Mouse (Mus musculus): ENCODE results near the gene Ces1a. TPM values are rescaled to one million over a fixed set of nuclear protein-coding genes. Genes with fewer than 3 reads are reported as not detected.
A peak's percentile ranks its signal among the peaks of the same experiment; 100 is the strongest.

The Ces1a gene
- not detected for total RNA-seq (2021)
- long read RNA-seq, result 0 reads

DNA sequence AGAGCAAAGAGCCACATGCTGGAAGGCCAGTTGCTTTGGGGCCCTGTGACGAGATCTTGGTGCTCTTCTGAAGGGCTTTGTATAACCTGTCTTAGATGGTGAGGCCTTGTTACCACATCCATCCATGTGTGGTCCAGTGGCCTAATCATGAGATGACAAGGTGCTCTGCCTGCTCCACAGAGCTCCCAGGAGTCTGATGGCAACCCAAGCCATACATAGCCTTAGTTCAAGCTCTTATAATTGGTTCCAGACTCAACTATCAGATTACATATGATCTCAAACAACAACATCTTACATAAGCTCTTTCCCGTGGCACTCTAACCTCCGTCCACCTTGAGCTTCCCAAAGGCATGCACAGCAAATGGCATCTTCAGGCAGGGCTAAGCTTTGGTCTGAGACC is at the start of gene Ces1a:
Gene Ces1a (minus strand): TSS at position 101 of the 400 bp plus-strand sequence.
- DNase-seq (ENCODE audit: low spot score in 2 of 2), result no peak

DNA sequence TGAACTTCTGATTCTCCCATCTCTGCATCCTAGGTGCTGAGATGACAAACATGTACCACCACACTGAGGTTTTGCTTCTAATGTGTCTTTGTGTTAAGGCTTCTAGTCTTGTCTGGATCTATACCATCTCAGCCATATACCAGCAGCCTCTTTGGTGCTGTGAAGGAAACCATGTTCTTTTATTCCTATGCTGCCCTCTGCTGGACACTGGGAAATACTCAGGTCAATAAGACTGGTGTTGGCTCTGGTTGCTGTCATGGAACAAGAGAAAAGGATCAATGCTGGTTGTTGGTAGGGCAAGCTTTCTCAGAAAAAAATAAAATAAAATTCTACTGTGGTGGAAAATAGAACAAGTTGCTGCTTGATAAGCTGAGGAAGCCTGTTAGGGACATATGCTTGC is 47.4 kb upstream of the Ces1a start:
- DNase-seq (ENCODE audit: low spot score in 2 of 2), result peak; percentile 3 to 67

DNA sequence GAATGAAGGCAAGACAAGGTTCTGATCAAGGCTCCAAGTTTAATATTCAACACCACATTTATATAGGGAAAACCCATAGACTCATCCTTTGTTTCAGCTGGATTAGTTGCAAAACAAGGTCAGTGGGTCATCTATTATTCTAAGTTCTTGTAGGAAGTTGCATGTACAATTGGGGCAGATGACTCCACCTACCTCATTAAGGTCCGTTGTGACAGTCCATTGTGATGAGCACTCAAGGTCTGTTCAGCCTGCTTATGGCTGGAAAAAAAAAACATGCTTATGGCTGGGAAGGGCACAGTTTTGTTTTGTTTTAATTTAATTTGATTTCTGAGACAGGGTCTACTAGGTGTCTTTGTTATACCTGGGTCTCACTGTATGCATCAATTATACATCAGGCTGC is 43.3 kb upstream of the Ces1a start:
- DNase-seq (ENCODE audit: low spot score in 2 of 2), result no peak

DNA sequence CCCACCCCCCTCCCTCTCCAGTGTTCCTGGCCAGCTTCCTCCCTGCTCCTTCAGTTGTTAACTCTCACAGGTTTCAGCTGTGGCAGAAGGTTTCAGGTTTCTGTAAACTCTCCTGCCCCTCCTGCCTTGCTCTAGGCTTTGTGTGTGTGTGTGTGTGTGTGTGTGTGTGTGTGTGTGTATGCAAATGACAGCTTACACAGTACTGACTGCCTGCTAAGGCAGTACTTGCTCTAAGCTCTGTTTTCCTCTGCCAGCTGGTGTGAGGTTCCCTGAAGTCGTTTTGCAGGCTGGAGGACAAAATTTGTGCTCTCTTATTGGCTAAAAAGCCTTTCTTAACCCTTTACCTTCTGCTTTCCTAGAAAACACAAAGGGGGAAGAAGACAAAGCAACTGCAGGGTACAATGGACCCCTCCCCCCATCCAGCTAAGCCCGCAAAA is 40.7 kb upstream of the Ces1a start:
- DNase-seq (ENCODE audit: low spot score in 2 of 2), result no peak

DNA sequence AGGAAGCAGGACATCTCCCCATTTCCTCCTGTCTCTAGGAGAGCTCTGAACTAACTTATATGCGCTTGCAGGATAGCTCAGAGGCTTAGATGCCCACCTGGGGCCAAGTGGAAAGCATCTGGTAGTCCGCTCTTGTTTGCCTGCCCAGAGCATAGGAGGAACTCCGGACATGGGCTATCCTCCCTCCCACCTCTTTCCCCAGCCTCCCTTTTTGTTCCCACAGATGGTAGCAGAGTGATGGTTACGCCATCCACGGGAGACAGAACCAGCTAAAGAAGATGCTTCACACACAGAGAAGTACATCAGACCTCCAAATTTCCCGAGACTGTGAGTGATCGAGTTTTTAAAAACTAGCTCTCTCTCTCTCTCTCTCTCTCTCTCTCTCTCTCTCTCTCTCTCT is 40.2 kb upstream of the Ces1a start:
- no peak for DNase-seq (ENCODE audit: low spot score in 2 of 2)

GRCm38 (mm10) chr8:93079887-93080286 is 31.9 kb upstream of the Ces1a start, which contains the start of gene Ces1b:
Gene Ces1b, minus strand, starts transcription at chr8:93080017.
- no peak for DNase-seq (ENCODE audit: low spot score in 2 of 2)

- peak in 1 of 2 experiments; percentile 3 for DNase-seq (ENCODE audit: low spot score in 2 of 2)
Measured at GRCm38 (mm10) chr8:93075251-93075650, 27.3 kb upstream of the Ces1a start.

- no peak for DNase-seq (ENCODE audit: low spot score in 2 of 2)
Measured at GRCm38 (mm10) chr8:93063416-93064117, 15.6 kb upstream of the Ces1a start.

DNA sequence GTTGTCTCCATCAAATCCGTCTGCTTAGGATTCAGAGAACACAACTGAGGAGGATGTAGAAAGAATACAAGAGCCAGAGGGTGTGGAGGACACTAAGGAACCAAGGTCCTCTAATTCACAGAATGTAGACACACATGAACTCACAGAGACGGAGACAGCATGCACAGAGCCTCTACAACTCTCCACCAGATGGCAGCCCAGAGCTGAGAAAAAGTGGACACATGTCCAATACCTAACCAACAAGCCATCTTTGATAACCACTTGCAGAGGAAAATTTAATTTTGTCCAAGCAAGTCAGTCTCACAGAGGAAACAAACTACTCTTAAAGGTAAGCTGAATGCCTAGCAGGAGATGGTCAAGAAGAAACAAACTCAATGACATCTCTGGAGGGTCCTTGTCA is 11.2 kb upstream of the Ces1a start:
- DNase-seq (ENCODE audit: low spot score in 2 of 2), result peak in 1 of 2 experiments; percentile 74

DNA sequence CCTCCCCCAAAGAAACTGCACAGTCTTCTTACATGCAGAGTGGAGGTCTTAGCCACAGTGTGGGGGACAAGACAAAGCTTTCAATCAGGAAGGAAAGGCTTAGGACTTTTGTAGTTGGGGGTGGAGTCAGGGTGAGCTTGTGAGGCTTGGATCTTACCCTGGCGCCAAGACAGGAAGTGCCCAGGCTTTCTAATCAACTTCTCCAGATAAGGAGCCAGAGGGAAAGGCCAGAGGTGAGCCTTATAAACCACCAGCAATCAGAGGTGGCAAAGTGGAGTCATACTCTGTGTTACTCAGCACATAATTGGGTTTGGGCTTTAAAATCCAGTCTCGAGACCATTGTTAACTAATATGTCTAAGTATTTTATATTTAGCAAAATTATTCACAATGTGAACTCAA is 7.2 kb upstream of the Ces1a start:
- DNase-seq (ENCODE audit: low spot score in 2 of 2), result no peak

DNA sequence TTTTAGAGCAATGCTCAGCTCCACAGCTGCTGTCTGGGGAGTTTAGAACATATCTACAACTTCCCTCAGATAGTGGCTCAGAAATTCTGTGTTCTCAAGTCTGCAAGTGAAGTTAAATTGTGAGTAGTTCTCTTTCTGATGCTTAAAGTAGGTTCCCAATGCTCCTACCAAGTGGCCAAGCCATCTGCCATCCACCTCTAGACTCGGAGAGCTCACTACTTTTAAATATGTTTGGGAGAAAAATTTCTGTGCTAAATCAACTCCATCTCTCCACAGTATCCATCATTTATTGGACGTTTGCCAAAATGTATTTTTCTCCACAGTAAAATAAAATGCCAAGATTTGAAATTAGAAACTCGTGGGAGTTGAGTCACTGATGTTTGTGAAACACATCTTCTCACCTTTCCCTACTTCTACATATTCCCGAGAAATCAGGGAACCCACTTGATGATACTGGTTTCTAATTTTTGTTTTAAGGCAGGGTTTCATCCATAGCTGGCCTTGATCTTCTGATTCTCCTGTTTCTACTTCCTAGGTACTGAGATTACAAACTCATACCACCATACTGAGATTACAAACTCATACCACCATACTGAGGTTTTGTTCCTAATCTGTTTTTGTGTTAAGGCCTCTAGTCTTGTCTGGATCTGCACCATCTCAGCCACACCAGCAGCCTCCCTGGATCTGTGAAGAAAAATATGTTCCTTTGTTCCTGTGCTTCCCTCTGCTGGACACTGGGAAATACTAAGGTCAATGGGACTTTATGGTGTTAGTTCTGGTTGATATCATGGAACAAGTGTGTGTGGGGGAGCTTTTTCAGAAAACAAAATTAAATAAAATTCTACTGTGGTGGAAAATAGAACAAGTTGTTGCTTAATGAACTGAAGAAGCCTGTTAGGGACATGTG is 771 bp upstream of the Ces1a start:
- no peak for DNase-seq (ENCODE audit: low spot score in 2 of 2)

DNA sequence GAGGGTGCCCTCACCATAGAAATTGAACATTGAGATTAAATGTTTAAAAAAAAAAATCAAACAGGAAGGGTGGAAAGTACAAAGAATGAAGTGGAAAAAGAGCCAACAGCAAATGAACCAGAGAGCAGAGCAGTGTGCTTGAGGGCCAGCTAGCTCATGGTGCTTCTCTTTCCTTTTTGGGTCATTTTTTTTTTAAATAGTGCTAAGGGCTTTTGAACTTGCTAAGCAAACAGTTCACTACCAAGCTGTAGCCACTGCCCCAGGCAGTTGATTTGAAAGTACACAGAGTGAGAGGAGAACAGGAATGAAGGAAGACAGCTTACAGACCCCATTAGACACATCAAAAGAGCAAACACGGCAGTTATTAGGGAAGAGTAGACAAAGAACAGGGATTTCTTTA is 4.9 kb downstream of the Ces1a start:
- no peak for DNase-seq (ENCODE audit: low spot score in 2 of 2)

DNA sequence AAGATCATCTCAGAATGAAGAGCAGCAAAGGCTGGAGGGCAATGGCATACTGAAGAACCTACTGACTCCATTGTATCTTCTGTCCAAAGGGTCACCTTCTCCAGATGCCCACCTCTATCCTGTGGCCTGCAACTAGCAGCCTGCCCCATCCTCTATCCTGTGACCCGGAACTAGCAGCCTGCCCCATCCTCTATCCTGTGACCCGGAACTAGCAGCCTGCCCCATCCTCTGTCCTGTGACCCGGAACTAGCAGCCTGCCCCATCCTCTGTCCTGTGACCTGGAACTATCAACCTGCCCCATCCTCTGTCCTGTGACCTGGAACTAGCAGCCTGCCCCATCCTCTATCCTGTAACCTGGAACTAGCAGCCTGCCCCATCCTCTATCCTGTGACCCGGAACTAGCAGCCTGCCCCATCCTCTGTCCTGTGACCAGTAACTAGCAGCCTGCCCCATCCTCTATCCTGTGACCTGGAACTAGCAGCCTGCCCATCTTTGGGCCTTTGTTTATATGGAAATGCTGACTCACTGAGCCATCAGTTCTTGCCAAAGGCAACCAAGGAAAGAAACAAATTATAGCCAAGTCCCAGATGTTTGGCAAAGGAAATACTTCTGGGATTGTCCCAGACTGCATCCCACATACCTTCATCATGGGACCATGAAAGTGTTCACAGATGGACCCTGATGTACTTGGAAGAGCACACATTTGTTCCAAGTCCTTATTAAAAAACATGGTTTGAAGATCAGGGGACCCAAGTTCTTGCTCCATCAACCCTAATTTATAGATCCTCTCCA is 7.0 kb downstream of the Ces1a start:
- DNase-seq (ENCODE audit: low spot score in 2 of 2), result no peak

DNA sequence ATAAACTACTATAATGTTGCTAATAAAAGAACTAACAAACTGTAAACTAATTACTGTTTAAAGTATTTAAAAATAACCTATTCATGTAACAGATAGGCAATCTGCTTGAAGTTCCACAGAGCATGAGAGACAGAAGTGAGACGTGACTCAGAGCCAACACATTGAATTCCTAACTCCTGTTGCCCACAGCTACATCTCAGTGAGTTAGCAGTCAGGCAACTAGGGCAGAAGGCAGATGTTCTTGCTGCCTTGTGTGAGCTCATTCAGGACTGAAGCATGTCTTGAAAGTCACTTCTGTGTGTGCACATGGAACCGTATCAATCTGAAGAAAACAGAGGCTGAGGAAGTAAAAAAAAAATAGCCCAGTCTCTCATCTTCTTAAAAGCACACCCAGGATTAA is 7.7 kb downstream of the Ces1a start:
- peak in 1 of 2 experiments; percentile 33 for DNase-seq (ENCODE audit: low spot score in 2 of 2)

DNA sequence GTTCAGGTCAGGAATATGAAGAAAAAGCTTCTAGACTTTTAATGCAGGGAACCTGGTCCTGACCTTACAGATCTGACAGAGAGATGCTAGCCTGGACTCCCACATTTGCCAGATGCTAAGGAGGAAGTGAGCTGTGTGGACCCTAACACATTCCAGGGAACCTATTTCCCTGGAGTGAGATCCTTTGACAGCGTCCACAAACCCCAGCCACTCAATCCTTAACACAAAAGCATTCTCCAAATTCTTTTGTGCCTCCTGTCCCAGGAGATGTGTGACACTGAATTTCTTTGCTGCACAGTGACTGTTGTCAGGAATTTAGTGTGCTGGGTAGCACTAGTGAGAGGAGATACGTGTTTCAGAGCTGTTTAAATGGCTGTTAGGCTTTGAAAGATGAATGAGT is 9.2 kb downstream of the Ces1a start:
- DNase-seq (ENCODE audit: low spot score in 2 of 2), result no peak

DNA sequence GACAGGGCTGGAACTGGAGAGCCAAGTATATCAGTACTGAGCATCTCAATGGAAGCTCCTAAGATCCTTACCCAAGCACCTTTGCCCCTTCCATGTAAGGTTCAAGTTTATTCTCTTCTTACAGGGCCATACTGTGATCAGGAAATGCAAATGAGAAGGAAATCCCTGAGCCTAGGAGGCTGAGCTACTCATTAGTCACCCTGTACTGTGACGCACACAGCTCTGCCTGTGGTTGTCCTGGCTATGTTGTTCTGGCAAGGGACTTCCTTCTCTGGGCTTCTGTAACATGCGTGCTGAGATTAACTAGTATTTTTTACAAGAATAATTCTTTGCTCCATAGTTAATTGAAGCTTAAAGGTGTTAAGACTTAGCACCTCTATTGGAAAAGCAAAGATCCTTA is 17.3 kb downstream of the Ces1a start:
- DNase-seq (ENCODE audit: low spot score in 2 of 2), result no peak

- DNase-seq (ENCODE audit: low spot score in 2 of 2), result no peak
Measured at GRCm38 (mm10) chr8:93021738-93022137, 26.3 kb downstream of the Ces1a start.

- no peak for DNase-seq (ENCODE audit: low spot score in 2 of 2)
Measured at GRCm38 (mm10) chr8:93014300-93014699, 33.7 kb downstream of the Ces1a start.

- DNase-seq (ENCODE audit: low spot score in 2 of 2), result no peak
Measured at GRCm38 (mm10) chr8:93012226-93012625, 35.8 kb downstream of the Ces1a start.

- peak; percentile 50 to 90 for DNase-seq (ENCODE audit: low spot score in 2 of 2)
Measured at GRCm38 (mm10) chr8:93011439-93011838, 36.6 kb downstream of the Ces1a start.

GRCm38 (mm10) chr8:93010286-93010685 is 37.7 kb downstream of the Ces1a start:
- DNase-seq (ENCODE audit: low spot score in 2 of 2), result peak; percentile 14 to 66

Data from layer of hippocampus, adult 18-20 months (tissue).